Mouse (Mus musculus) bone marrow macrophage, adult 2 months (primary cell): ENCODE measurements around the gene BC067074. TPM values are rescaled to one million over a fixed set of nuclear protein-coding genes. Genes with fewer than 3 reads are reported as not detected.
A peak's percentile ranks its signal among the peaks of the same experiment; 100 is the strongest.

Source experiments
- H3K27ac ChIP-seq: 2 replicates; pipeline ENCODE4 v1.5.1; 2012; ENCODE audit warnings: low read depth, low read length; ENCODE audit not compliant: insufficient read depth
- H3K4me1 ChIP-seq: 2 replicates; pipeline ENCODE4 v1.6.1; 2012; ENCODE audit warnings: low read length; ENCODE audit not compliant: control insufficient read depth, insufficient read depth
- H3K4me3 ChIP-seq: 2 replicates; pipeline ENCODE4 v1.5.1; 2012; ENCODE audit warnings: mild to moderate bottlenecking, low read length, moderate library complexity; ENCODE audit not compliant: insufficient read depth
- CTCF ChIP-seq: IDR thresholded peaks from 2 replicates; pipeline ENCODE4 v1.5.1; 2012; ENCODE audit warnings: low read depth, mild to moderate bottlenecking, low read length, moderate library complexity
- POLR2A ChIP-seq: IDR thresholded peaks from 2 replicates; pipeline ENCODE4 v1.6.1; 2012; ENCODE audit warnings: mild to moderate bottlenecking, low read depth, low read length, borderline replicate concordance
- polyA plus RNA-seq: library from polyadenylated mRNA; stranded (reverse); fragments of >200 nt; gene quantifications from 2 replicates; pipeline ENCODE4 v1.2.4, GENCODE M21; 2012; ENCODE audit not compliant: missing spikeins, insufficient read depth, insufficient read length

BC067074 gene
- polyA plus RNA-seq, 1 experiment: not detected

- Histone ChIP-seq H3K27ac (no peak overlapping the region), H3K4me3 (no peak overlapping the region), H3K4me1 (peaks cover 5% of the 10 kb centered on the region; the same call in 1 of the 2 replicates)
- no peak for TF ChIP-seq CTCF
- no peak for TF ChIP-seq POLR2A
Measured at GRCm38 (mm10) chr13:113393386-113393785, 100.4 kb downstream of the BC067074 start.

- Histone ChIP-seq H3K4me3 (no peak overlapping the region), H3K27ac (no peak overlapping the region), H3K4me1 (peaks cover 5% of the 10 kb centered on the region; the same call in 1 of the 2 replicates)
- TF ChIP-seq POLR2A: no peak
- TF ChIP-seq CTCF: no peak
Measured at GRCm38 (mm10) chr13:113394591-113394990, 101.6 kb downstream of the BC067074 start.

GRCm38 (mm10) chr13:113397006-113397520 lies 104.1 kb downstream of the BC067074 start:
- Histone ChIP-seq H3K4me1 (0 out of 2 replicates have a peak, but pooled peaks cover 2% of the 10 kb centered on the region), H3K4me3 (no peak overlapping the region), H3K27ac (no peak overlapping the region)
- TF ChIP-seq CTCF (no peak), POLR2A (no peak)

- H3K4me1 ChIP-seq: 0 out of 2 replicates have a peak, but pooled peaks cover 2% of the 10 kb centered on the region
- no peak overlapping the region for H3K4me3 ChIP-seq
- no peak for TF ChIP-seq CTCF
- TF ChIP-seq POLR2A: no peak
- H3K27ac ChIP-seq: no peak overlapping the region
Measured at GRCm38 (mm10) chr13:113401373-113402010, 108.5 kb downstream of the BC067074 start.

GRCm38 (mm10) chr13:113403706-113404105 lies 110.7 kb downstream of the BC067074 start:
- no peak overlapping the region for H3K27ac ChIP-seq
- no peaks in the 10 kb centered on the region for H3K4me1 ChIP-seq
- no peak overlapping the region for H3K4me3 ChIP-seq
- TF ChIP-seq CTCF (no peak), POLR2A (no peak)

GRCm38 (mm10) chr13:113404172-113404571 lies 111.2 kb downstream of the BC067074 start:
- Histone ChIP-seq H3K4me1 (no peaks in the 10 kb centered on the region), H3K27ac (no peak overlapping the region), H3K4me3 (no peak overlapping the region)
- no peak for TF ChIP-seq POLR2A

- TF ChIP-seq CTCF: no peak
- no peak for TF ChIP-seq POLR2A
- Histone ChIP-seq H3K4me3 (no peak overlapping the region), H3K4me1 (no peaks in the 10 kb centered on the region), H3K27ac (no peak overlapping the region)
Measured at GRCm38 (mm10) chr13:113409941-113410340, 117.0 kb downstream of the BC067074 start.

GRCm38 (mm10) chr13:113415527-113415926 lies 122.6 kb downstream of the BC067074 start:
- Histone ChIP-seq H3K4me1 (peaks cover 15% of the 10 kb centered on the region), H3K27ac (no peak overlapping the region), H3K4me3 (no peak overlapping the region)
- TF ChIP-seq CTCF (no peak), POLR2A (no peak)

- TF ChIP-seq CTCF: no peak
- no peak for TF ChIP-seq POLR2A
- Histone ChIP-seq H3K4me1 (peaks cover 22% of the 10 kb centered on the region), H3K4me3 (no peak overlapping the region), H3K27ac (no peak overlapping the region)
Measured at GRCm38 (mm10) chr13:113416986-113417385, 124.0 kb downstream of the BC067074 start.

GRCm38 (mm10) chr13:113417757-113418483 lies 125.0 kb downstream of the BC067074 start:
- TF ChIP-seq CTCF: no peak
- no peak for TF ChIP-seq POLR2A
- peak overlapping the region; percentile 91 for H3K27ac ChIP-seq
- peaks cover 22% of the 10 kb centered on the region for H3K4me1 ChIP-seq
- H3K4me3 ChIP-seq: no peak overlapping the region

GRCm38 (mm10) chr13:113418632-113419031 lies 125.7 kb downstream of the BC067074 start:
- Histone ChIP-seq H3K4me3 (no peak overlapping the region), H3K27ac (peak overlapping the region; percentile 60), H3K4me1 (peaks cover 27% of the 10 kb centered on the region)
- TF ChIP-seq CTCF: no peak
- no peak for TF ChIP-seq POLR2A
